Mouse (Mus musculus) ES-Bruce4 (cell line): ENCODE measurements around the gene Olfr1387.

Experiments
- CTCF ChIP-seq: IDR thresholded peaks from one replicate; pipeline ENCODE4 v1.8.1; 2011; ENCODE audit warnings: low read depth, low read length
- EP300 ChIP-seq: IDR thresholded peaks from 2 replicates; pipeline ENCODE4 v1.6.1; 2011; ENCODE audit warnings: low read depth, low read length; ENCODE audit not compliant: insufficient read depth
- POLR2A ChIP-seq: IDR thresholded peaks from one replicate; pipeline ENCODE4 v1.8.1; 2011; ENCODE audit warnings: low read length; ENCODE audit not compliant: insufficient read depth

DNA sequence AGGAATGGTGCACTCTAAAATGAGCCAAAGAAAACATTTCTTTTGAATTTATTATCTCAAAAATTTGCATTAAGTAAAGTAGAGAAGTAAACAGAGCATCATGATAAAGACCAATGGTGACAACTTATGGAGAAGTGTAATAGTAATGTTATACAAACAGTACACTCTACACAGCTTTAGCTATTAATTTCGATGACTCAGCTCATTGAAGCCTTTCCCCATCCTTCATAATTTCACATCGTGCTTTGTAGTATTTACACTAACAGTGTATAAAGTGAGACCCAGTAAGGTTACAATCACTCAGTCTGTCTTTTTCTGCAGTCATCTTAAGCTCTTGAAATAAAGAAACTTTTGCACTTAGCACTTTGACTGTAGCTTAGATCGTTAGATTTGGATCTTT is 48.4 kb upstream of the Olfr1387 start:
- no peak for TF ChIP-seq CTCF
- no peak for TF ChIP-seq POLR2A
- TF ChIP-seq EP300: no peak
